Mouse (Mus musculus) urinary bladder, postnatal 14 days (tissue): Measurements from ENCODE around the gene Trip13.
A peak's percentile ranks its signal among the peaks of the same experiment; 100 is the strongest.

Experiments
- DNase-seq: peaks from one replicate; pipeline ENCODE4 v3.0.0; 2021; ENCODE audit warnings: low spot score

The Trip13 gene

GRCm38 (mm10) chr13:73886601-73887000, 51.0 kb downstream of the Trip13 start:
- no peak for DNase-seq

GRCm38 (mm10) chr13:73886066-73886465, 51.5 kb downstream of the Trip13 start:
- DNase-seq, result peak; percentile 25

- no peak for DNase-seq
These were observed 51.9 kb downstream of the Trip13 start for GRCm38 (mm10) chr13:73885656-73886055.

- no peak for DNase-seq
These were observed 56.2 kb downstream of the Trip13 start for GRCm38 (mm10) chr13:73881347-73881746.

GRCm38 (mm10) chr13:73879824-73880223, 57.8 kb downstream of the Trip13 start:
- DNase-seq, result peak; percentile 61

- DNase-seq, result no peak
These were observed 65.4 kb downstream of the Trip13 start for GRCm38 (mm10) chr13:73872159-73872558.
